Mouse (Mus musculus) adrenal gland, postnatal 14 days (tissue): Measurements from ENCODE around the gene Adipor1. TPM values are rescaled to one million over a fixed set of nuclear protein-coding genes. Genes with fewer than 3 reads are reported as not detected.

ENCODE experiments used
- DNase-seq: peaks from one replicate; pipeline ENCODE4 v3.0.0; 2021; ENCODE audit warnings: mixed read lengths
- long read RNA-seq, 2 experiments: library from polyadenylated mRNA; stranded (forward); transcript quantifications; one replicate each; pipeline ENCODE4 v2.0.0; 2021
- total RNA-seq: library from RNA; stranded (reverse); gene quantifications from 2 replicates; pipeline ENCODE4 v1.2.3, GENCODE M21; 2021

Adipor1 gene
- 119 and 126 TPM in 2 replicates for total RNA-seq
- long read RNA-seq, experiment 1, transcript Adipor1-202 (8 exons, 3,446 nt), result minor isoform, 90 of 461 reads
- long read RNA-seq, experiment 1, transcript Adipor1-201 (8 exons, 3,123 nt), result major isoform, 328 of 461 reads
- long read RNA-seq, experiment 1, partial matches to known transcripts, result 9 of 461 reads
- long read RNA-seq, experiment 1, other reads (novel, unspliced or antisense), result 34 of 461 reads
- long read RNA-seq, experiment 2, transcript Adipor1-202 (8 exons, 3,446 nt), result minor isoform, 70 of 361 reads
- long read RNA-seq, experiment 2, transcript Adipor1-201 (8 exons, 3,123 nt), result major isoform, 239 of 361 reads
- long read RNA-seq, experiment 2, partial matches to known transcripts, result 11 of 361 reads
- long read RNA-seq, experiment 2, other reads (novel, unspliced or antisense), result 41 of 361 reads

DNA sequence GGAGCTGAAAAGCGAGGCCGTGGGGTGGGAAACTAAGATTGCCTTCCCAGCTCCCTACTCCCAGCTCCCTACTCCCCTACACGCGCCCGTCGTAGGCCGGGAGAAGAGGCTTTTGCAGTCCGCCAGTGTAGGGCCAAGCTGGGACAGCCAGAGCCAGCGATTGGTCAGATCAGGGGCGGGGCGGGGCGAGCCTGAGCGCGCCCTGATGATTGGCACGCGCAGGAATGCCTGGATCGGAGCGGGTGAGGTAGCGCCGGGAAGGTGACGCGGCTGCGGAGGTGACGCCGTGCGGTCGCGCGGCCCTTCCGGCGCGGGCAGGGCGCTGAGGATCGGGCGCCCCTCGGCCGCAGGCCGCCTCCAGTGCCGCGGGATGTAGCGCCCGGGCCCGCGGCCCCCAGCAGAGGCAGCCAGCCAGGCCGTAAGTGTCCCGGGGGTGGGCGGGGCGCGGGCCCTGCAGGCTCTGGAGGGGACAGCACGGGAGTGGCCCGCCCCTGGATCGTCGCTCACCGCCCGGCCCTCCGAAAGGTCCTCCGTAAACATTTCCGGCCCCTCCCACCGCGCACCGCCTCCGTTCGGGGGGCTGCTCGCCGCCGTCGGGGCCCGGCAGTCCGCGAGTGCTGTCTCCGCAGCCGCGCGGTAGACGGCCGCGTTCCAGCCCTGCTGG lies at the start of gene Adipor1:
Gene Adipor1, plus strand, starts transcription at position 211 of the 664 bp plus-strand sequence.
- peak; percentile 99 for DNase-seq

DNA sequence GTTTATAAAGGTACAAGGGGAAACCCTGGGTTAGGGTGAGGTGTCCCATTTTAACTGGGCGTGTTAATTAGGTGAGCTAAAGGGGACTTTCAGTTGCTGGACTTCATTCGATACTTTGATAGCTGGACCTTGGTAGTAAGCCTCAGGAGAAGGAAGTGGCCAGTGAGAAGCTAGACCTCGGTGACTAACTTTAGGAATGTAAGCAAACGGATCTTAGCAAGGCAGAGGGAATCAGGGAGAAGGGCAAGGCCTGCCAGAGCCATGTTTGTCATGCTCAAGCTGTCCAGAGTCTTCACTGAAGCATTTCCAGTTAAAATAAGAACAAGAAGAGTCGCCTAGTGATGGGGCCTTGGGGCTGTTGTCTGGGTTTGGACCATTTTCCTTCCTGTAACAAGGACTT lies 49.7 kb upstream of the Adipor1 start:
- no peak for DNase-seq

DNA sequence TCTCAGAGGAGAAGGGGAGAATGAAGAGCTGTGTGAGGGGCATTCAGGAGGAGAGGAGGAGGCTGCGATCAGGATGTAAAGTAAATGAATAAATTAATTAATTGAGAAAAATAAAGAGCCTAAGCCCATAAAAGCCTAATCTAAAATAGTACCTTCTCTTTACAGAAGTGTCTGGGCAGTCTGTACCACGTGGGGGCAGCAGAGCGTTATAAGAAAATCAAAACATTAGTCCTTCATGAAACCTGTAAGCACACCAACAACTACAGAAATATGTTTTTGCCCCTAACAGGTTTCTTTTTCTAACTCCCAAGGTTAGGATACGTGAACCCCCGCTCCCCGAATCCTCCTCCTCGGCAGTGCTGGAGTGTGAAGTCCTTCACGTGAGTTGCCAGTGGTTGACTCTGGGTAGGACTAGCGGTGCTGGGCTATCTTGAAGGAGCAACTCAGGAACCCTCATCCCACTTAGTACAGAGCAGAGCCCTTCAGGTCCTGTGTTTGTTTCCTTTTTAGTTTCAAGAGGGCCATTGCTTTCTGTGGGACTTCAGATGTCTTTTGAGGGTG lies 46.3 kb upstream of the Adipor1 start:
- DNase-seq, result peak; percentile 77

DNA sequence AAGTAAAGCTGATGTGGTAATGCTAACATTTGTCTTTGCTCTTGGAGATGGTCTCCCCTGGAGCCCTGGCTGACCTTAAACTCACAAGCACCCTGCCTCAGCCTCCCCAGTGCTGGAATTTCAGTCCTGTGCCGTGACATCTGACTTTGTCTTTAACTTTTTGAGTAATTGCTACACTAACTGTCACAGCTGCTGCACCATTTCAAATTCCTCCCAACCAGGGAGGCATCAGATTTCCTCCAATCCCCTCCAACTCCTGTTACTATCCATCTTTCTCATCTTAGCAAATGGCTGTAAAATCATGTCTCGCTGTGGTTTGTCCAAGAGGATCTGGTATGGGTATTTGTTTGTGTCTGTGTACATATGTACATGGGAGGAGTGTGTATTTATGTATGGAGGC lies 41.1 kb upstream of the Adipor1 start:
- no peak for DNase-seq

DNA sequence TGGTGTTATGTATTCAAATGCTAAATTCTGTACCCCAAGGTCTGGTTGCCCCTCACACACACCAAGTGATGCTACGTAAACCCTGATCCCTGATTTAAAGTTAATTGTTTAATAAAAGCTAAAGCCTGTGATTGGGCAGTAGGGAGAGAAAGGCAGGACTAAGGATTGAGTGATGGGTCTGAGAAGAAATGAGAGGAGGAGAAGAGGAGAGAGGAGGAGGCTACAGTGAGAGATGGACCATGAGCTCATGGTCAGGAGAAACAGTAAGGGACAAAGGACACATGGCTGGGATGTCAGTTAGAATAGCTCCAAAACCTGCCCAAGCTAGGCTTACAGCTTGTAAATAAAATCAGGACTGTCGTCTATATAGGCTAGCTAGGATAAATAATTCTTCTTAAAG lies 34.1 kb upstream of the Adipor1 start:
- no peak for DNase-seq

DNA sequence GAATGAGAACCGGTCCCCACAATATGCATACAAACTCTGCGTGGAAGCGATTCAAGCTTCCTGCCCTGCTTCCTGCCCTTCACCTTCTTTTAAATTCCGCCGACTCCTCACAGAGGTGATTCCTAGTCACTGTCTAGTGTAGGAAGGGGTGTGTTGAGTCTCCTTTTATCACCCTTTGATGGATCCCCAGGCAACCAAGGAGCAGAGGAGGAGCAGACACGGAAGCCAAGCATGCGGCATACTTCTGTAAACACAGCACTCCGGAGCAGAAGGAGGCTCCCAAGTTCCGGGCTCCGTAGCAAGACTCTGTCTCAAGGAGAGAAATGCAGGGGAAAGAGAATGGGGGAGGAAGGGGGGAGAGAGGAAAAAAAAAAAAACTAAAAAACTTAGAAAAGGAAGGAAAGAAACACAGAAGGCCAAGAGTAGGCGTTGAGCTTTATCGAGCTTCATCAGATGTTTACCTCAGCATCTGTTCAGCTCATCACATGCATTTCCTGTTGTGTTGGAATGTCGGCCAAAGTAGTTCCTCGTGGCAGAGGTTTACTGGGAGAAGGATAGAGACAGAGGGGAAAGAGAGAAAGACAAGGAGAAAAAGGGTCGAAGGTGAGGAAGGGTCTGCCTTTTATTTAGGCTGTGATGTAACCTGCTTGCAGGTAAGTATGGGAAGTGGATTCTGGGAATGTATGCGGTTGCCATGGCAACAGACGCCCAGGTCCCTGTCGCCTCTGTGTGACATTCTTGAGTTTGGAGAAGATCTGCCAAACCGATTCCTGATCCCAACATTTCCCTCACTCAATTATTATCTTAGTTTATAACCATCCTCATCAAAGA lies 33.2 kb upstream of the Adipor1 start:
- DNase-seq, result no peak

DNA sequence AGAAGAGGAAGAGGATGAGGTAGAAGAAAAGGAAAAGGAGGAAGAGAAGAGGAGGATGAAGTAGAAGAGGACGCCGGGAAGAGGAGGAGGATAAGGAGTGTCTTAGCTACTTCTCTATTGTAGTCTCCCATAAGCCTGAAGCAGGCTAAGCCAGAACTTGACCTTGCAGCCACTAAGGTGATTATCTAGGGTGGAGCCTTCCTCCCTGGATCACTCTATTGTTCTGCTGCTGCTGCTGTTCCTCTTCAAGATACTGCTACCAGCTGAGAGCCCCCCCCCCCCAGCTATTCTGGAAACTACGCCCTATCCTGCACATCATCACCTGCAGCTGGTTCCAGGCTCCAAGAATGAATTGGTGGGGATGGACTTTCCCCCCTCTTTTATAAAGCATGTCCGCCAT lies 30.6 kb upstream of the Adipor1 start:
- no peak for DNase-seq

DNA sequence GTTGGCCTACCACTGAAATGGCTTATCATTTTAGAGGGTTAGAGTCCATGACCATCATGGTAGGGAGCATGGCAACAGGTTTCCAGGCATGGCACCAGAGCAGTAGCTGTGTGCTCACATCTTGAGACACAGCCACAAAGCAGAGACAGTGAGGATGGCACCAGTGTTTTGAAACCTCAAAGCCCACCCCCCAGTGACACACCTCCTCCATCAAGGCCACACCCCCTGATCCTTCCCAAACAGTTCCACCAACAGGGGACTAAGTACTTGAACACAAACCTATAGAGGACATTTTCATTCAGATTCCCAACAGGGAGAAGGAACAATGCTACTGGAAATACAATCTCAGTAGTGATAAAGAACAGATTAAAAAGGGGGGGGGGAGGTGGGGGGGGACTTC lies 30.0 kb upstream of the Adipor1 start:
- no peak for DNase-seq

DNA sequence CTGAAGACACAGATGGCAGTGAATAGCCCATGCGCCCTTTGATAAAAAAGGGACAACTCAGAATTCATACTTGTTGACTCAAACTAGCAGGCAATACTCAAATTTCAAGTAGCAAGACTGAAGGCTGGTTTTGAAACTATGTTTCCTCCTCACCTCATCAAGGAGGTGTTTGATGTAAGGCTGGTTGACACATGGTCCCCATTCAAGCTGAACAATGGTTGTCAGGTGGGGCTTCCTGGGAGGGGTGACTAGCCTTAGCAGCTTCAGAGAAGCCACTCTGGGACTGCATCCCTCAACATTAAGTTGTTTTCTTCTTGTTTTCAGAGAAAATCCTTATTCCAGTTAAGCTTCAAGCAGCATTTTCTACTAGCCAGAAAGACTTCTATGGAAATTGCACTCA lies 29.5 kb upstream of the Adipor1 start, which contains the start of gene 4933406M09Rik:
Gene 4933406M09Rik, plus strand, starts transcription at position 275 of the 400 bp plus-strand sequence.
- no peak for DNase-seq

DNA sequence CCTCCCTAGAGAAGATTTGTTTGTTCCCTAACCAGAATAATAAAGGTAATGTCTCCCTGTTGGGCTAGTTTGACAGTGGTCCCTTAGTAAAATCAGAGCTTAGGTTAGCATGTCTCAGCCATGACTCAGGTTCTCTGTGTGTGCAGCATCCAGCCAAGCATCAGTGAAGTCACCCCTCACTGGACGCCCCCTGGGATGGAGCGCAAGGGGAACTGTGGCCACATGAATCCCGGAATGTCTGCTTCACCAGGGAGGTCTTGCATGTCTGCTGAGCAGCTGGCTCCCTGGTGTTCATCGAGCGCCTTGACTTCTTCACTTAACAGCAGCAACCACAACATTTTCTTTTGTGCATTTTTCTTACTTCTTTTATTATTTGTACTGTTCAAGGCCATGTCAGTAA lies 21.4 kb upstream of the Adipor1 start:
- DNase-seq, result no peak

DNA sequence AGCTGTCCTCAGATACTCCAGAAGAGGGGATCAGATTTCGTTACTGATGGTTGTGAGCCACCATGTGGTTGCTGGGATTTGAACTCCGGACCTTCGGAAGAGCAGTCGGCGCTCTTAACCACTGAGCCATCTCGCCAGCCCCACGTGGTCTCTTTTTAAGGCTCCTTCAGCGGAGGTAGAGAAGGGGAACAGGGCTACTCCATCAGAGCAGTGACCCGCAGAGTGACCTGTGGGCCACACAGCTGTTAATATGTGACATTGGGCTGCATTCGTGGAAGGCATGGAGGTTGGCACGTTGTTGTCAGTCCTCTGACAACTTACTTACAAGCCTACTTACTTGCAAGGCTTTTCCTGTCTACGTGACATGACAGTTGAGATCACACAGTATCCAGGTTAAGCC lies 17.0 kb upstream of the Adipor1 start:
- DNase-seq, result no peak

DNA sequence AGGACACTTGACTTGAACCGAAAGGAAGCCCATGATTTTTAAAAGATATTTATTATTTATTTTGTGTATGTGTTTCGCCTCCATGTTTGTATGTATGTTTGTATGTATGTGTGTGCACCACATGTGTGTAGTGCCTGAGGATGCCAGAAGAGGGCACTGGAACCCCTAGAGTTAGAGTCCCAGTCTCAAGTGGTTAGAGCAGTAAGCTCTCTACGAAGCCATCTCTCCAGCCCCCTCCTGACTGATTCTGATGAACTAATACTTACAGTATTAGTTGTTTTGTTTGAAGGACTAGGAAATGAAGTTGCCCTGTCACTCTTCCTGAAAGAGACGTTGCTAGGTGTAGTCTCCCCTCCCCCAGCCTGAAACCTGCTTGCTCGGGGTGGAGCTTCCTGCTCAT lies 15.4 kb upstream of the Adipor1 start:
- DNase-seq, result no peak

DNA sequence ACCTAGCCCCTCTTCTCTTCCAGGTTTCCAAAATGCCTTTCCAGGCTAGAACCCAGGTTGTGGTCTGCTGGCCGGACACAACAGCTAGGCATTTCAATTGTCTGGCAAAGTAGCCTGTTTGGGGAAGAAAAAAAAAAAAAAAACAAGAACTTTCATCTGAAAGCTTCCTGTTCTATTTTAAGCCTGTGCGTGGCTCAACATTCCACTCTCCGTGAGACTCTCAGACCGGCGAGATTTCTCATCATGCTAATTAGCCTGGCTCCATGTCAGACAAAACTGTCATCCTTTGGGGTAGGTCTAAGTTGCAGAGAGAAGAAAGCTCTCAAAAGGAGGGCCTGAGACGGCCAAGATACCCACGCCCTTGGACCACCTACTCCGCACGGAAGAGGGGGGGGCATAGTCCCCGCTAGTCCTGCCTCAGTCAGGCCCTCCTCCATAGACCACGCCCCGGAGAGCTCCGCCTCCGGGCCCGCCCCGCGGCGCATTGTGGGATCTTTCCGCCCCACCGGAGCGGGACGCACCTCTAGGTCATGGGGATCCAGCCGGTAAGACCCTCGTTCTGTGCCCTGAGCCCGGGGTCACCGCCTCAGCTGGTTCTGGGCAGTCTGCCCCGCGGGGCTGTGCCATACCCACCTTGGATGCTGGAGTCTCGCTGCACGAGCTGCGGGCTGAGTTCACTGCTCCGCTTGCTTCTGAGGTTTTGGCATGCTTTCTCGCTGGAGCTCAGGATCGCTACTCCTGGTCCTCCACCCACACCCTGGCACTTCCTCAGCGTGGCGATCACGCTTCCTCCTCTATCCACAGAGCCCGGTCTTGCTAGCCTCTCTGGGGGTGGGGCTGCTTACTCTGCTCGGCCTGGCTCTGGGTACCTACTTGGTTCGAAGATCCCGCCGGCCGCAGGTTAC lies 9.4 kb upstream of the Adipor1 start, which contains the start of gene Cyb5r1:
Gene Cyb5r1, plus strand, starts transcription at position 51 of the 905 bp plus-strand sequence.
- DNase-seq, result peak; percentile 85

DNA sequence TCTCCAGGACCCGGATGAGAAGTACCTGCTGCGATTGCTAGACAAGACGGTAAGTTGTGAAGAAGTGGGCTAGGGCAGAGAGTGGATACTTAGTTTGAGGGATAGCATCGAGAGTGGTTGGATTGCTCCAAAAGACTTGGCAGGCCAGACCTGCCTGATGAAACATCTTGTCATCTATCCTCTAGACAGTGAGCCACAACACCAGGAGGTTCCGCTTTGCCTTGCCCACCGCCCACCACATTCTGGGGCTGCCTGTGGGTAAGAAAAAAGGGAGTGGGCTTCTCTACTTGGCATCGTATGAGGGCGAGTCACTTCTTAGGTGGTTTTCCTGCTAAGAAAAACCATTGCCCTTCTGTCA lies 8.8 kb upstream of the Adipor1 start:
- no peak for DNase-seq

DNA sequence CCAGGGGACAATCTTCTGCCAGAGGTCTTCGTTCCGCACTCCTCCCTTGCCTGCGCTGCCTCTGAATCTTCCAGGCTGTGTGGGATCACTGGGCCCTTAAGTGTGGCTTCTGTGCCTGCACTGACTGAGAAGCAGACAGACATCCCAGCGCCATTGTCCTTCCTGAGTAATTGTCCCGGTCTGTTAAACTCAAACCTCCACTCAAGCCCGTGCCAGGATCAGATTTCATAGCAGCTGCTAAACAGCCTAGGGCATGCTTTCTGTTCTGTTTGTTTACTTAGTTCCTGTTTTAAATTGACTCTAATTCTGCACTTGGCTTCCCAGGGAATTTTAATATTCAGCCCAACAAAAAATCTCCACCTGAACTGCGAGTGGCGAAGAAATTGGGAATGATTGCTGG lies 7.1 kb upstream of the Adipor1 start:
- DNase-seq, result no peak

DNA sequence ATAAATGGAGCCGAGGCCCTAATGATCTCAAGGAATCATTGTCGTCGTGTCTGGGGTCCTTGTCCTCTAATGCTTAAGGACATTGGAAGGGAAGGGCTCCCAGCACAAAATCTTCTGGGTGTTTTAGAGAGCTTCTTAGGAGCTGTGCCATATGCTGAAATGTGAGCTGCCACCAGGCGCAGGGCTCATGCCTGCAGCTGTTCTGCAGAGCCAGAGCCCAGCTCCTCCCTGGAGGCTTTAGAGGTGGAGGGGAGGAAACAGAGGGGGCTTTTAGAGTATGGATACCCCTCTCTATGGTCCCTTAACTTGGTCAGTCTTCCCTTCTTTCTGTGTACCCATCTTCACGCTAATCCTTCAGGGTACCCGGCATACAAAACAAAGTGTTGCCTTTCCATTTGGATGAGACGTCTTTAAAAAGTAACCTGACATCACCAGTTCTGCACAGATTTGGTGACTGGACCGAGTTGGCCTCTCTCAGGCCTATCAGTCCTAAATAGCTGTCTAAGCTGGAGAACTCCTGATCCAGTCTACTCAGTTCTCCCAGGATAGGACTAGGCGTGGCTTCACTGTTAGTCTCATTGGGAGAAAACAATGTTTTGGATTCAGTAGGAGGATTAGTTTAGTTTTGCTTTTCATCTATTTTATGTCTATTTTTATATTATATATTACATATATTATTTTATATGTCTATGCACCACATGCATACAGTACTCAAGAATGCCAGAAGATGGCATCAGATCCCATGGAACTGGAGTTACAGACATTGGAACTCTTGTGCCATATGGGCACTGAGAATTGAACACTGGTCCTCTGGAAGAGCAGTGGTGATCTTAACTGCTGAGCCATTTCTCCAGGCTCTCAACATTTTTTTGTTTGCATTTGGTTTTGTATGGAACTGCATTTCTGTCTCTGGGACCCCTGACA lies 3.2 kb upstream of the Adipor1 start:
- DNase-seq, result no peak

DNA sequence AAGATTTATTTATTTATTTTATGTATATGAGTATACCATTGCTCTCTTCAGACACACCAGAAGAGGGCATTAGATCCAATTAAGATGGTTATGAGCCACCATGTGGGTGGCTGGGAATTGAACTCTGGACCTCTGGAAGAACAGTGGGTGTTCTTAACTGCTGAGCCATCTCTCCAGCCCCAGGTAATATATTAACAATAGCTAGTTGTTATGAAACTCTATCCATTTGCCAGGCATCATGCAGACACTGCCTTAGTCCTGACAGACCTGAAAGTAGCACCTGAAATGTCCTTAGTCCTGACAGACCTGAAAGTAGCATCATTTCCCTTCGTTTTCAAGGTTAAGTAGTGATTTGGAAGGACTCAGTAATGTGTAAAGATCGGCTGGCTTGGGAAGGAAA lies 1.1 kb upstream of the Adipor1 start:
- no peak for DNase-seq

DNA sequence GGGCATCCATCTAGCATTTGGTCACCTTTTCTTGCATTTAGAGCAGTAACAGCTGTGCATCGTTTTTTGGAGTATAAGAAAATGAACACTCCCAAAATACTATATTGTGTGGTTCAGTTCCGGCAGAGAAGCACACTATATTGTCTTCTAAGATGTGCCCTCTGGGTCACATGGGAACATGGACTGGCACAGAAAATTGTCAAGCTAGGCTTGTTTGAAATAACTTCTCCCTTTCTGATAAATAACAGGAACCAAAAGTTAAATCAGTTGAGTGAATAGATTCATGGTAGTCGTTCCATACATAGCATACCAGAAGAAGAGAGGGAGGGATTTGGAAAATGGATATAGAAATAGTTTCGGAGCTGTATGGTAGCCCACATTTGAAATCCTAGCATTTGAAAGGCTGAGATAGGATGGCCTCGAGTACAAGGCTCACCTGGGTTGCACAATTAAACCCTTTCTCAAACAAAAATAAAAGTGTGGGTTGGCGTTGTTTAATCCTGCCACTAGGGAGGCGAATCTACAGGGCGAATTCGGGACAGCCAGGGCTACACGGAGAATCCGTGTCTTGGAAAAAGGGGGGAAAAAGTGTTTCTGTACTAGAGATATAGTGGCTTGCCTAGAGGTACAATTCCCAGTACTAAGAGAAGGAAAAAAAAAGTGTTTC lies 544 bp upstream of the Adipor1 start:
- DNase-seq, result no peak

DNA sequence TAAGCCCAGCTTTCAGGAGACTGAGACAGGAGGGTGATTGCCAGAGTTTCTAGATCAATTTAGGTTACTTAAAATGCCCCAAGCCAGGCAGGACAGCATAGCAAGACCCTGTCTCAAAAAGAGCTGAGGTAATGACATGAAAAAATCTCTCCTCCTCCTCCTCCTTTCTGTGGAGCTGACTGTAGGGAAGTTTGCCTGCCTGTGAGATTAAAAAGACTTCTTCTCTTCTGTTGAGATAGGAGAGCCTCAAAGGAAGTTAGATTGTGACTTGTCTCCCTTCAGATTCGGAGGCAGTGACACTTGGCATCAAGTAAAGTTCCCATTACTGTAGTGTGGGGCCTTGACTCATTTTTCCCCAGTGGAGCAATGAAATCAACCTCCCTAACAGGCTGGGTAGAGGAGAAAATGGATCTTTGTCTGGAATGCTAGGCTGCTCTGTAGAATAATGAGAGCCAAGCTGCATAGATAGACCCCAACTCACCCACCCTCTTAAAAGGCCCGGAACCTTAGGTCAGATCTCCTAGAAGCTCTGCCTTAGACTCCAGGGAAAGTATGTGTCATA lies 3.3 kb downstream of the Adipor1 start:
- DNase-seq, result no peak
